Mouse (Mus musculus) testis, postnatal 10 days (tissue): ENCODE results near the gene Ppp1r14c.

ENCODE experiments used
- DNase-seq: peaks from one replicate; pipeline ENCODE4 v3.0.0; 2021; ENCODE audit warnings: low spot score

Ppp1r14c gene

DNA sequence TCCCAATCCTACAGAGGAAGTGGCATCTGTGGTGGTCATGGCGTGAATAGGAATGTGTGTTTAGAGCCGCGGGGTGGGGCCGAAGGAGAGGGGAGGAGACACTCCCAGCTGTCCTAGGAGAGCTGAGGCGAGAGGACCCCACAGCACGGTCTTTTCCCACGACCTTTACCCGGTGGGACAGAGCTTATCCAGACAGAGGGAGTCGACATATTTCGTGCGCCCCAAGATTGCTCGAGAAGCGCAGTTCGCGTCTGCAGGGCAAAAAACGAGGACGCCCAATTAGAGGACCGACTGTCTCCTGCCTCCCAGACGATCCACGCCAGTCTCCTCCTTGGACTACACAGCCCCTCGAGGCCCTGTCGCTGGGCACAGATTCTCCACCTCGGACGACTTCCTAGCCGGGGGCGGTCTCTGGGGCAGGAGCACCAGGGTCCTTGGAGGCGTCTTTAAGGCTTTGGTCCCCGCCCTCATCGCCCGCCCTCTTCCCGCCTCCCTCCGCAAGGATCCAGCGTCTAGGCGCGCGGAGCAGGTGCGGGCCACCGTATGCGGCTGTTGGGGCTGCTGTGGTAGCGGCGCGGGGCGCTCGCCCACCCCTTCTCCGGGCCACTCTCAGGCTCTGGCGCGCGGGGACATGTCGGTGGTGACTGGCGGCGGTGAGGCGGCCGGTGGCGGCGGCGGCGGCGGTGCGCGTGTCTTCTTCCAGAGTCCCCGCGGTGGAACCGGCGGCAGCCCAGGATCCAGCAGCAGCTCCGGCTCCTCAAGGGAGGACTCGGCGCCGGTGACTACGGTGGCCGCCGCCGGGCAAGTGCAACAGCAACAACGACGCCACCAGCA lies at the start of gene Ppp1r14c:
TSS of gene Ppp1r14c (plus strand) at position 22 of the 834 bp plus-strand sequence.
- DNase-seq: peak; percentile 54

DNA sequence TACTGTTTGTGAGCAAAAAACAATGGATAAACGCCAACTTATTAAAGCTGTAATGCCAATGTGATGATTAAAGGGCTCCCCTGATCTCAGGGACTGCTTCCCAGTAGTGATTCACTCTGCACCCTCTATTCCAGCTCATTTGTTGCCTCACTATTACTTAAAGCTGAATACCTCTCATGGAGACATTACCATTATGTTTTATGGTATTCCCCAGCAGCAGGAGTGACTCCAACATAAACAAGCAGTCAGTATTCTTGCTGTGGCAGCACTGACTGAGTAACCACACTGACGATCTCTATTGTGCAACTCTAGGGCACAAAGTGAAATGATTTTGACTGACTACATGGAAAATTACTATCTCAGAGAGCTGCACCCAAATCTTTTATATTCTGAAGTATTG lies 44.5 kb upstream of the Ppp1r14c start:
- no peak for DNase-seq

DNA sequence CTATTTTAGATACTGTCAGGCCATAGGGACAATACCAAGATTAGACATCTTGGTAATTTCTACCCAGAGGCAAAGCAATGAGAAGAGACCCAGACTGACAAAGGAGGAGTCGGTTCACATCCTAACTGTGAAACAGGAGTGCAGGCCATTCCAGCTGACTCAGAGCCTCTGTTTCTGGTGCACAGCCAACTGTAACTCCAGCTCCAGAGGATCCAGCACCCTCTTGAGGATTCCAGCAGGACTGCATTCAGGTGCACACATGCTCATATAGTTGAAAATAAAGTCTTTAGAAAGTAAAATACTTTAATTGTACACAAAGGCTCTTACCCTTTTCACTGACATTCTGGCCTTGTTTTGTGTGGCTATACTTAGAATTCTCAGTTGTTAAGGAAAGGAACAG lies 40.4 kb upstream of the Ppp1r14c start:
- peak; percentile 42 for DNase-seq

DNA sequence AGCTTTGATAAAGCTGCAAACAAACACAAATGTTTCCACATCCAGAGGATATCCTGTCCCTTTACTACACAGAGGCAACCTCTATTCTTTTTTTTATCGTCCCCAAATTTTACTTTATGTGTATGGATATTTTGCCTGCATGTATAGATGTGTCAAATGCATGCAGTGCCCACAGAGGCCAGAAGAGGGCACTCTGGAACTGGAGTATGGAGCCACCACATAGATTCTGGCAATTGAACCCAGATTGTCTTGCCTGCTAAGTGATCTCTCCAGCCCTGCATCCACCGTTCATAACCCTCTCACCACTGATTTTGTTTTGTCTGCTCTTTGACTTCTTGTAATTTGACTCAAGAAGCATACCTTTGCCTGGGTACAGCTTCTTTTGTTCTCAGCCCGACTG lies 33.0 kb upstream of the Ppp1r14c start:
- DNase-seq: peak; percentile 85

DNA sequence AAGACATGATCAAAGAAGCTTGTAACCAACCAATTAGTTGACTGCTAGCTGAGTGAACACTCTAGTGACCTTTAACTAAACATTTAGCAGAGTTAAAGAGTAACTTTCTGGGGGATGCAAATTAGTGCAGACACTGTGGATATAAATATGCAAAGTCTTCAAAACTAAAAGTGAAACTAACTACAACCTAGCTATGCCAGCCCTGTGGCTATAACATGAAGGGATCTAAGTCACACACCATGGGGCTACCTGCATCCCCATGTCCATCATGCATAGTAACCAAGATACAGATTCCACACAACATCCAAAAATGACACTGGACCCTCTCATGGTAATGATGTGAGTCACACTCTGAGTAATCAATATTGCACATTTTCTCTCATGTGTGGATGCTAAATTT lies 31.3 kb upstream of the Ppp1r14c start:
- no peak for DNase-seq

DNA sequence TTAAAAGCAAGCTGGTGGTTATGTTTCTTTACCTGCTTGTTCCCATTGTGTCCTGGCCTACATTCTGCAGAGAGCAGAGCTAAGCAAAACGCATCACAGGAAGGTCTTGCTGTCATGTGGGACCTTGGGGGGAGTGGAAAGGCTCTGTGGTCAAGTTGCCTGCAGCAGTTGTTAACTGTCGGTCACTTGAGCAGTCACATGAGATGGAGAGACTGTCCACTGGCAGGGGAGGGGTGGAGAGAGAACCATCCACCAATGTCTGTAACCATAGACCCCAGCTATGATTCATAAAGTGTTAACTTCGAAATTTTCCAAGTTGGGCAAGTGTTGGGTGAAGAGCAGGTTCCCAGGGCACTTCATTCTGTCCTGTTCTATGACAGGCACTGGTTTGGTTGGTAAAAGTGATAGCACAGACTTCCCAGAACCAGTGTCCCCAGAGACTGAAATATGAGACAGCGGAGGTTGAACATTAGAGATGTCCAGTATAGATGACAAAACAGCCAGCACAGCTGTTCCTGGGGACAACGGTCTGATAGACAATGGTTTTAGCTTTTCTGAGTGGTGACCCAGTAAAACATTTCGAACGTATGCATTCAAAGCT lies 29.0 kb upstream of the Ppp1r14c start:
- no peak for DNase-seq

DNA sequence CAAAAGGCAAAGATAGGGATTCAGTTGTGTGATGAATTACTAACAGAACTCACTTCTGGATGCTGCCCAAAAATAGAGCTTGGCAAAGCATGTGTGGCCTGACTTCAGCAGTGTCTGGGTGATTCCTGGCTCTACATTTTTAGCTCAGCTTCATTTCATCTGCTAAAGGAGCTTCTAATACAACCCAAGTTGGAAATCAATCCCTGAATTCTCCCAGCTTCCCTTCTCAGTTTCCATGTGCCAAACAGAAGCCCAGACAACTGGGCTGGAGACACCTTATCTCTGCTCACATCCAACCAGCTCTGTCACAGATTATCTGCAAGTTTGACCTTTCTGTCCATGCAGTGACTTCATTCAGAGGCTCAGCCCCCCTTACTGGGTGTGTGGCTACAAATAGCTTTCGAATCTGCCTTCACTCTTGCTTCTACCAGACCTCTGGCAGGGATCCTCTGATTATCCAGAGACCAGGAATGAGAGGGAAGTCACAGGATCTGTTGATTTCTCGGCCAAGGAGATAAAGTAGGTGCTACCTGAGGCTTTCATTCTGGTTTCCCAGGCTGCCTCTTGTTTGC lies 28.4 kb upstream of the Ppp1r14c start:
- no peak for DNase-seq

DNA sequence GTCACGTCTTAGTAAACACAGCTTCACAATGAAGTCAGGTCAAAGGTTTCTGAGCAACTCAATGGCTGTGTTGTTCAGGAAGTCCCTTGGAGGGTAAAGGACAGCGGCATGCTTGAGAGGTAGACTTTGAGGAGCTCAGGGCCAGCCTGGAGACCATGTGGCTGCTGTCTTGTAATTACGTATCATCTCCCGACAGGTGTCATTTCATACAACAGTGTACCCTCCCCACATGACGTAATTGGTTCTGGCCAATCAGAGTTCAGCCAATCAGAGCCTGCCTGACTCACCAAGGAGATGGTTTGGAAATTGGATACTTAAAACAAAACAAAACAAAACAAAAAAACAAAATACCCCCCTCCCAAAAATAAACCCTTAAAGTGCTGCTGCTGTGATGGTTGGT lies 20.2 kb upstream of the Ppp1r14c start:
- no peak for DNase-seq

DNA sequence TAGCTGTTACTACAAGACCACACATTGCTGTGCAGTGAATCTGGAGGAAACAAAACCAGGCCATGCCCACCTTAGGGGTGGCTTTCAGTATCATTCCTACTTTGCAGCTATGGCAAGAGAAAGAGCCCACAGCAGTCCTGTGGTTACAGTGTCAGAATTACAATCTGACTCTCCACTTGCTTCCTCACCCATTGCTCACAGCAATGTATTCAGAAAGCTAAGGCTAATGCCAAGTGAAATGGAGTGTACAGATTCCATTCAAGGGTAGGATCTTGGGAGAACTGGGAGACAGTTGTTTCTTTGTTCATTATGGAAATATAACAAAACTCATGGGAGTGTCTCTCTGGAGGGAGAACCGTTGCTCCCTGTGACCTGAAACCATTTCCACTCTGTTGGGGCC lies 6.3 kb upstream of the Ppp1r14c start:
- no peak for DNase-seq

DNA sequence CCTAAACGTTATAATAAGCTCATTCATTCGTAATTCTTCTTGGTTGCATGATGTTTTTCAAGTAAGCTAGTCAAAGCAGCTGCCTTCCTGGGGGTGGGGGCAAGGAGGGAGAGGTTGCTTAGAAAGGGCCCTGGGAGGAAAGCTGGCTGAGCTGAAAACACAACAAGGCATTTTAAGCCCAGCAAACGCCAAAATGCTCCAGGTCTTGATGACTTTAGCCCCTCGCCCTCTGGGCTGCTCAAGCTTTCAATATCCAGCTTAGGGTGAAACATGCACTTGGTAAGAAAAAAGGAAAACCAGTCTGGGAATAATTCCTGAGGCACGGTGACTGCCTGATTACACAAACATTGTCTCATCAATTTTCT lies 204 bp upstream of the Ppp1r14c start:
- no peak for DNase-seq

DNA sequence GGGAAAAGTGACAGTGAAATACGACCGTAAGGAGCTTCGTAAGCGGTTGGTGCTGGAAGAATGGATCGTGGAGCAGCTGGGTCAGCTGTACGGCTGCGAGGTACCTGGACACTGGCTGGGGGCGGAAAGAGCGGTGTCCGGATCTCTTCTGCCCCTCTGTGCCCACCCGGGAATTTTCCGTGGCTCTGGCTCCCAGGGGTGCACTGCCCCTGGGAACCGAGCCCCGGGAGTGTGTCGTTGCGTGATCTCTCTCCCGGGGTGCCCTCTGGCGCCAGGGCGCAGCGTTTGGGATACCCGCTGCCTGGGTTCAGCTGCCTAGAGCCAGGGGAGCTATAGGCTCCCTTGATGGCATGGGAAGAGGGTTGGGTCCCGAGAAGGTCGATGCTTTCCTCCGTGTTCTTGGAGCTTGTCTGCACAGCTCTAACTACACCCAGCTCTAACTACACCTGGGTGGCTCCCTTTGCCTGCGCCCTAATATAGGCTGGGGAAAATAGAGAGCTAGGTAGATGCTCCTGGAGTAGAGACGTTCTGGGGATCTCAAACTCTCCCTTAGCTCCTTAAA lies 1.1 kb downstream of the Ppp1r14c start:
- peak; percentile 42 for DNase-seq

DNA sequence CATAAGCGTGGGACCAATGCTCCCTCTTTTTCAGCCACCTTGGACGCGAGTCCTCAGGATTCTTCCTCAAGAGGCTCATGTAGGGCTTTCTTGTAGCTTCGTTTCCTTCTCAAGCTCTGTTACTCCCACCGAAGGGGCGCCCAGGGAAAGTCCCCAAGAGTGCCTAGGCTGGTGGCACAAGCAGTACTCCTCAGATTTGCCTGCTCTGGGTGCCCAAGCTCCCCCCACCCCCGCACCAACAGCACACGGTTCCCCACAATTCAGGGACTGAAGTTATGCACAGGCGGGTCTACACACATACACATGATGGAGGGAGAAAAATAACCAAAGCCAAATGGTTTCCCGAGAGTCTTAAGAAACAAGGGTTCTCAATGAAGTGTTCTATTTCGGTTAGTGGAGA lies 1.6 kb downstream of the Ppp1r14c start:
- DNase-seq: no peak

DNA sequence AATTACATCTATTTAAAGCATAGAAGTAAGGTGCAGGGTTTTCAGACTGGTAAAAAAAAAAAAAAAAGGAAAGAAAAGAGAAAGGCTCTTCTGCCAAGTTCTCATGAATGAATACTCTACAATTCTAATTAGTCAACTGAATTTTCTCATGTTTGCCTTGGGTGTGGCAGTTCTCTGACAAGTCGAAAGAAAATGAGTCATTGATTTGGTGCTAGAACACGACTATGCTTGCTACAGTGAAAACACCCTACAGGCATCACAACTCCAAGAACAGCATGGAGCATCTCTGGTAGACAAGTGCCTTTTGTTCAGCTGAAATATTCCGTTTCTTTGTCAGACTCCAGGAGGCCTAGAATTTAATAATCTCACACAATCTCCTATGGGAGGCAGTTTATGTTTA lies 17.3 kb downstream of the Ppp1r14c start:
- no peak for DNase-seq

DNA sequence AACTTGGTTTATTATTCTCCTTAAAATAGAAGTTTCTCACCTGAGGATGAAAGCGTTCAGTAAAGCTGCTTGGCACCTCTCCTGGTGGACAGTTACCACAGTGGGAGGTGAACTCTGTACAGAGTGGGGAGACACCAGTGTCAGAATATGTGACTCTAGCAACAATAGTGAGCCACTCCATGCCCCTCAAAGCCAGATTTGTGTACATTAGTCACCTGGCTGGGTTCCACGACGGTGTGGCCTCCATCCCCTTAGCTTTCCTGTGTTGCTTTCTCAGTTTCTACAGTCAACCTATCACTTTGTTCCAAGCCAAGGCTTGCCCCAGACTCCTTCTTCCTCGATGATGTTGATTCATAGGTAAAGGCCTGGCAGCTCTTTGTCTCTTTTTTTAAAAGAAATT lies 26.4 kb downstream of the Ppp1r14c start:
- DNase-seq: no peak

DNA sequence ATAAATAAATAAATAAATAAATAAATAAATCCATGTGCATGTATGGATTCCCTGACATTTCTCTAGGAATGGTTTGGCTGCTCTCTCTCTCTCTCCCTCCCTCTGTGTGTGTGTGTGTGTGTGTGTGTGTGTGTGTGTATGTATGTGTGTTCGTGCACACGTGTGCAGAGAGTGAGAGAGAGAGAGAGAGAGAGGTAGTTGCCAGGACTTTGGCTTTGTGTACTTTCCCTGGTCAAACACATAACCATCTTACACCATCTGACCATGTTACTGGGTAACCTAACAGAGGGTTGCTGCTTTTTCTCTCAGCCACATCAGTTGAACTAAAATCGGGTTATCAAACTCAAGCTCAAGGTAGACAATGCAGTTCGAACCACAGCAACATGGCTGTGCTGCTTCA lies 27.7 kb downstream of the Ppp1r14c start:
- DNase-seq: no peak

DNA sequence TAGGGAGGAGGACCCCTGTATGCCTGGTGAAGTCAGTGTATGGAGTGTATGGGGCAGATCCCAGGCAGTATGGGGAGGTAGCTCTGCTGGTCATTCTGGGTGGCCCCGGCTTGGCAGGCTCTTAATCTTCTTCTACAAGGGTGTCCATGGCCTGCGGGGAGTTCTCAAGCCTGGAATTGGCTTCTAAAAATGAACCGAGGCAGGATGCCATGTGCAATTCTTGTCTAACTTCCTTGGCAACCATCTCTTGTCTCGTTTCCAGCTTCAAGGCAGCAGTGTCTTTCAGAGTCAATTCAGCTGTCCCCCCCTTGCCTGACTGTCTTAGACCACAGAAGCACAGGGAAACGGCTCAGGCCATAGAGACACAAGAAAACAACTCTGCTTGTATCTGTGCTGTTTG lies 28.3 kb downstream of the Ppp1r14c start:
- DNase-seq: no peak

DNA sequence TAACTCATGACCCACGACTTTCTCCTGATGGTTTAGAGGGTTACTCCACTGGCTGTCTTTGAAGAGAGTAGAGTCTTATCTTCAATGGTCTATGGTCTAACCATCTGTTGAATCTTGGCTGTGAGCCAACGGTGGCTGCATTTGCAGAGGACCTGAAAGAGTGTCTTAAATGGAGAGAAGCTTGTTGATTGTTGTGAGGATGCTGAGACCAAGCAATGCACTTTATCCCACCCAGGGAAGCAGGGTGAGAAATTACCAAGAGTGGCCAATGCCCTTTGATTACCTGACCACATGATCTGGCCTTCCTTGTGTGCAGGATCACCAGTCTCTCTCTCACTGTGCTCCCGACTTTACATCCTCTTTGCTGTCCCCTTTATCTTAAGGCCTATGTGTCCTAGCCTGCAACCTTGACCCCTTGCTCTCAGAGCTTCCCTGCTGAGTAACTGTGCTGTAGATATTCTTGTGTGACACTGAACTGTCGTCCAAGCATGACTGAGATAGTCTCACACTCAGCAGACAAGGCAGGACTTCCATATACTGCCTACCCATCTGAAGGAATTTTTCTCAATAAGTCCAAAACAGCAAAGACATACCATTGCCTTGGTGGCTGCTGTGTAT lies 28.9 kb downstream of the Ppp1r14c start:
- DNase-seq: no peak

DNA sequence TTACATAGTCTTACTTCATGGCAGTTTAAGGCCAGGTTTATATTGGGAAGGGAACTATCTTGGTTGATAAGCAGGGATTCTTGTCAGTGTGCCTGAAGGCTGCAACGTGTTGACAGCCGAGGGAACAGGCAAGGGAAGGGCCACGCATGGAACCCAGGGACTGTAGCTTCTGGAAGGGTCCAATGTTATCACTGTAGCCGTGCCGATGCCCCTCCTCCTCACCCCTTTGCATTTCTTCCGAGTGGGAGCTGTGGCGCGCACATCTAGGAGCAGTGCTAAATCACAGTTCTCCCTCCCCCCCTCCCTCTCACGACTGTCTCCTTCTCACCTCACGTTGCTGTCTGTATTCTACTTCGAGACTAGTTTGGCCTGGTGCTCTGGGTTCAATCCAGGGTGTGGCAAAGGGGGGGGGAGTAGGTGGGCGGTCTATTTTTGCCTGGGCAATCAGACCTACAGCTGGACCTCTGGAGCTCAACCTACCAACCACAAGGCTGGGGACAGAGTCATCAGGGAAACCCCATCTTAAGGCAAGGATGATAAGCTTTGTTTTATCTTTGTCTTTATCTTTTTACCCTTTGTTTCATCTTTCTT lies 29.6 kb downstream of the Ppp1r14c start:
- no peak for DNase-seq

DNA sequence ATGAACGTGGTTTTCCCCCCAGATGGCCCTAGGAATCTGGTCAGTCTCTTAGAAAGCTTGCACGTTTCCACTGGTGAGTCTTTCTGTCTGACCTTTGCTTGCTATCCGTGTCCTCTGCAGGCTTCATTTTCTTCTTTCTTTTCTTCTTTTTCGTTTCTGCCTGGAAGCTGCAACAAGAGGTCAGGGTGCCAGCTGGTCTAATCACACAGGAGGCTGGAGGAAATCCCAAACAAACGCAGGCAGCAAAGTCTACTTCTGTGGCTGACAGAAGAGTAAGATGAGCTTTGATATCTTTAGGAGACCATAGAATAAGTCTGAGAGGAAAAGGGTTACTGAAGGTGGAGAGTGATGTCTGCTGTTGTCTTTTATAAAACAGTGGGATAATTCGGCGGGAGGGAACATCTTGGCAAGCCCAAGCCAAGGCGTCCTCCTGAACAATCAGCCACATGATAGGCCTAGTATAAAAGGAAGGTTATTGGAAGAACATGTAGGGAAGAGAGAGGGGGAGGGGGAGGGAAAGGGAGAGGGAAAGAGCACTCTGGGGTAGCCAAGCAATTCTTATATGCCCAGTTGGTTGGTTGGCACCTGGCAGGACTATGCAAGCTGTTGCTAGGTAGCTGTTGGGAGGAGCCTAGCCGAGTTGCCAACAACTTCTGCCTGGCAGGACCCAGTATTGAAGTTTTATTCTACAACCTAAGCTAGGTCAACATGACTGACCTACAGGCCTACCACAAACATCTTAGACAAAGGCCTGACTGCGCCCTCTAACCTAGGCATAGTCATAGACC lies 30.3 kb downstream of the Ppp1r14c start:
- DNase-seq: no peak

DNA sequence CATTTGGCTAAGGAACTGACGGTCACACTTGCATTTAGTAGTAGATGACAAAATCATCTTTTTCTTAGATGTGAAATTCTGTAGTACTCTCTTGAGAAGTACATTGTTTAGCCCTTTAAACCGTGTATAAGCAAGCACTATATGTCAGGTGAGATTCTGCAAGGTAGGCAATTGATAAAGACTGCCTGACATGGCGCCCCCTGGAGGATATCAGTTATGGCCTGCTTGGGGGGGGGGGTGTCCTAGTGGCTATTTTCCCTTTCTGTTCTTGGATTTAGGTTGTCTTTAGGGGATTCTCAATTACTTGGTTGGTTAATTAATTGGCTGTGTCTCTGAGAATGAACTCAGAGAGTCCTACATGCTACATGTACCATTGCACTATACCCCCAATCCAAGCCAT lies 31.5 kb downstream of the Ppp1r14c start:
- no peak for DNase-seq

DNA sequence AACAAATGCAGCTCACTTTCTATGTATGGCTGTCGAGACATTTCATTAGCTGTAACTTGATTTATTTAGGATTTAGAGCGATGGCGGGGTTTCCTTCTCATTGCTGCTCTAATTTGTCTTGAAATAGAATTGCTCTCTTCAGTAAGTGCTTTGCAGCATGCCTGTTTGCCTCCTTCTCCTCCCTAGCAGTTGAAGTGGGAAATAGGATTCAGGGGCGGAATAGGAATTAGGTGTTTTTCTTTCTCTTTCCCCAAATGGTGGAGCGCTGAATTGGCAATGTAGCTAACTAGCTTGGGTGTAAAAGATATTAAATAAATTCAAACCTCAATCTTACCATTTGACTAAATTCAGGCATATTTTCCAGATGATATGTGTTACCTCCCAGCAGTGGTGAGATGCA lies 32.2 kb downstream of the Ppp1r14c start:
- no peak for DNase-seq

DNA sequence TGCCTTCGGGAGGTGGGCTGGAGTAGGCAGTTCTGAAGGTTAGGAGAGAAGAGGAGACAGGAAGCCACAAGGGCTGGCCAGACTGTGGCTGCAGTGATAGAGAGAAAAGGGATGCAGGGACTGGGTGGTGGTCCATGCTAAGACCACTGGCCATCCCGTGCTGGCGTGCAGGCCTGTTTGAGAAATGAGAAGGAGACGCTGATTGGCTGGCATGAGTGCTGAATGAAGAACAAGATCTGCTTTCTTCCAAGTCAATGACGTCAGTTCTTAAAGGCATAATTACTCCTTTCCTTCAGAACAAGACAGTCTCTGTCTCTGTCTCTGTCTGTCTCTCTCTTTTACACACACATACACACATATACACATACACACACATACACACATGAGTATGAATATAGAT lies 36.4 kb downstream of the Ppp1r14c start:
- no peak for DNase-seq
